Mouse (Mus musculus): Measurements from ENCODE around the gene Atad2b.
"Not testable (repeated sequence)": the region's sequence is repeated elsewhere in the genome, so short reads cannot be mapped to it uniquely, and the experiment has no call there.

Atad2b gene

GRCm38 (mm10) chr12:4911716-4912115 lies 5.4 kb upstream of the Atad2b start:
- DNase-seq (ENCODE audit: low spot score in 2 of 2) = no peak

DNA sequence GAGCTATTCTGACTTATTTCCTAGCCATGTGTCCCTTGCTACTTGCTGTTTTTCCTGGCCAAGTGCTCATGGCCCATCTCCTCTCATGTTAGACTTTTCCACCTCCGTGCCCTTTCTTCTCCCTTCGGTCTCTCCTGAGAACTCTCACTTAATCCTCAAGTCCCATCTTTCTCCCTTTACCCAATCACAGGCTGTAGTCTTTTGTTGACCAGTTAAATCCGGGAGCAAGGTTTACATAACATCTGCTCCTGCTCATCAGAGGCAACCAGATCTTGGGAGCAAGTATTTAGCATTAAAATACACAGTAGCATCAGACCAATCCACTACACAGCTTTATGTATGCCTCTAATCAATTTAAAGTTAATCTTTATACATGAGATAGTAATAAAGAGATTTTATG lies 2.7 kb upstream of the Atad2b start:
- no peak for DNase-seq (ENCODE audit: low spot score in 2 of 2)

DNA sequence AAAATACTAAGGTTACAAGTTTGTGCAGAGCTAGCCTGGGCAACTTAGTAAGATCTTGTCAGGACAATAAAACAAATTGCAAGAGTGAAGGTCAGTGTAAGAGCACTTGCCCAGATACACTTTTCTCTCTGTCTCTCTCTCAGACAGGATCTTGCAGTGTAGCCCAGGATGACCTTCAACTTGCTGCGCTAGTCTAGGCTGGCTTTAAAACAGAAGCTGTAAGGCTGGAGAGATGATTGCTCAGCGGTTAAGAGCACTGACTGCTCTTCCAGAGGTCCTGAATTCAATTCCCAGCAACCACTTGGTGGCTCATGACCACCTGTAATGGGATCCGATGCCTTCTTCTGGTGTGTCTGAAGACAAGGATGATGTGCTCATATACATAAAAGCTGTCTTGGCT lies 2.2 kb upstream of the Atad2b start:
- DNase-seq (ENCODE audit: low spot score in 2 of 2) = no peak

- peak; percentile 19 to 30 for DNase-seq (ENCODE audit: low spot score in 2 of 2)
Measured at GRCm38 (mm10) chr12:4917805-4918591, 845 bp downstream of the Atad2b start.

- DNase-seq (ENCODE audit: low spot score in 2 of 2) = no peak
Measured at GRCm38 (mm10) chr12:4928197-4928596, 11.0 kb downstream of the Atad2b start.

GRCm38 (mm10) chr12:4930820-4931548 lies 13.8 kb downstream of the Atad2b start:
- DNase-seq (ENCODE audit: low spot score in 2 of 2) = no peak

DNA sequence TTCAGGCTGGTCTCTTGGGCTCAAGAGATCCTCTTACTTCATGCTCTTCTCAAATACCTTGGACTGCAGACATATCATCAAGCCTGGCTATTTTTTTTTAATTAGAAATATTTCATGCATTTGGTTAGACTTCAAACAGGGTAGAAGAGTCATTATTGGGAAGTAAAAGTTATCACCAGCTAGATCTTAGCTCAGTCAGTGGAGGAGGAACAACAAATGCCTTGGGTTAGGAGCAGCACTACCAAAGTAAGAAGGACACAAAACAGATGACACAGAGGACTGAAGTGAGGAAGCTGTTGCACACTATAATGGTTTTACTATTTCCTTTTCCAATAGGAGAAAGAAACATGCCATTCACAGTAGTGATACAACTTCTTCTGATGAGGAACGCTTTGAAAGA lies 35.1 kb downstream of the Atad2b start:
- no peak for DNase-seq (ENCODE audit: low spot score in 2 of 2)

GRCm38 (mm10) chr12:4953156-4953555 lies 36.0 kb downstream of the Atad2b start:
- no peak for DNase-seq (ENCODE audit: low spot score in 2 of 2)

- peak in 1 of 2 experiments; percentile 70 for DNase-seq (ENCODE audit: low spot score in 2 of 2)
Measured at GRCm38 (mm10) chr12:4972939-4973338, 55.8 kb downstream of the Atad2b start.

DNA sequence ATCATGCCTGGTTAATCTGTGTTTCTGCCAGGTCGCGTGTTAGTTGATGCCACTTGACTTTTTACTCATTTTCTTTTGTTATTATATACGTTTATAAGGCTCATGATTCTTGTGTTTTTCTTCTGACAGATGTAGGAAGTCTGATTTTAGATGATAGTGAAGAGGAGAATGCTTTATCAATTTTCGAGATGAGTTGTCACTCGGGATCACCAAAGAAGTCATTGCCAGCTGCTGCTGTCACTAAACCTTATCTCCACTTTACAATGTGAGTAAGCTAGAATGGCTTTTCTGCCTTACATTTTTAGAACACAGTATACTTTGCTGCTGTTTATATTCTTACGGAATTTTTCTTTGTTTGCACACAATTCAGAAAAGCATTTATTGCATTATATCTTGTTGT lies 61.2 kb downstream of the Atad2b start:
- no peak for DNase-seq (ENCODE audit: low spot score in 2 of 2)

GRCm38 (mm10) chr12:4996981-4997380 lies 79.8 kb downstream of the Atad2b start:
- DNase-seq (ENCODE audit: low spot score in 2 of 2) = no peak

- no peak for DNase-seq (ENCODE audit: low spot score in 2 of 2)
Measured at GRCm38 (mm10) chr12:5005338-5005737, 88.2 kb downstream of the Atad2b start.

GRCm38 (mm10) chr12:5005776-5006175 lies 88.6 kb downstream of the Atad2b start:
- DNase-seq (ENCODE audit: low spot score in 2 of 2) = not testable (repeated sequence)

DNA sequence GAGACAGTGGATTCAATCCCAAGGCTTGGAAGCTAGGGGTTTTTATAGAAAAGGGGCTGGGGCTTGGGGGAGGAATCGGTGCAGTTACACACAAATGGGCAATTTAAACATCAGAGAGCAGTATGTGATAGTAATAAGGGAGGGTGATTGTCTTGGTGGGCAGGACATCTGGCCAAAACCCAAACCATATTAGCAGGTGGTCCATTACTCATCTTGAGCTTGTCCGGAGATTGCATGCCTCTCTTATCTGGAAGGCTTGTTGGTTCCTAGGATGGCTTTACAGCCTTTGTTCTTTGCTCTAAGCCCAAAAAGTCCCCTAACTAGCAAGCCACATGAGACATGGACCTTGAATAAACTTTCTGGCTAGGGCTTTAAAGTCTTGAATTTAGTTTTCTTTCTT lies 91.5 kb downstream of the Atad2b start:
- not testable (repeated sequence) for DNase-seq (ENCODE audit: low spot score in 2 of 2)

GRCm38 (mm10) chr12:5025226-5025861 lies 108.2 kb downstream of the Atad2b start:
- peak in 1 of 2 experiments; percentile 12 for DNase-seq (ENCODE audit: low spot score in 2 of 2)

DNA sequence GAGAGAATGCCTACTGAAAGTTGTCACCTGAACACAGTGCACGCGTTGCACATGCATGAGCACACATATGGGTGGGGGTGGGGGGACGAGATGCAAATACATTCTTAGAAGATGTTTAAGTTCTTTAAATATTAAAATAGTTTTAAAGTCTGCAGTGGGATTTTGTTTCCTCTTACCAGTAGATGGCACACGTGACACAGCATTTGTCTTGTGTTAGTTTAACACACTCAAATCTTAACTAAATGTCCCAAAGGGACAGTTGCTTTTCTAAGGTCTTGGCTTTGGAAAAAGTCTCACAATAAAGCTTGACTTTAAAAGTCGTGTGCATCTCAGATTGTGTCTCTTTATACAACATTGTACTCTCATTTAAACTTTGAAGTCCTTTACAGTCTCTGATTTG lies 111.9 kb downstream of the Atad2b start:
- DNase-seq (ENCODE audit: low spot score in 2 of 2) = no peak

DNA sequence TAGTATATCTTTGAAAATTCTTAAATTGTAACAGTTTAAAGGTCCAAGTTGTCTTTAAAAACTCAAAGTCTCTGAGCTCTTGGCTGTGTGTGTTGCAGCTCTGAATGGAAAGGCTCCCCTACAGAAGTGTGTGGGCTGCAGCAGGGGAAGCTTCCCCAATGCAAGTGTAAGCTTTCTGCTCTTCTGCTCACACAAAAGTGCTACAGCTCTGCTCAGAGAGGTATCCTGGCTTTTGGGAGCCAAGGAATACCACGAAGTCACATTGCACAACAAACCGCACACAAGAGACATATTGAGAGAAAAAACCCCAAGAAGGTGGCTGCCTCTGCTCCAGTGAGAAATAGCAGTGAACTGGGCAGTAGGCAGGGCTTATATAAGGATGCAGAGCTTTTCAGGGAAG lies 120.9 kb downstream of the Atad2b start:
- DNase-seq (ENCODE audit: low spot score in 2 of 2) = no peak

- DNase-seq (ENCODE audit: low spot score in 2 of 2) = no peak
Measured at GRCm38 (mm10) chr12:5044141-5044540, 127.0 kb downstream of the Atad2b start.

- no peak for DNase-seq (ENCODE audit: low spot score in 2 of 2)
Measured at GRCm38 (mm10) chr12:5048104-5048503, 131.0 kb downstream of the Atad2b start.

DNA sequence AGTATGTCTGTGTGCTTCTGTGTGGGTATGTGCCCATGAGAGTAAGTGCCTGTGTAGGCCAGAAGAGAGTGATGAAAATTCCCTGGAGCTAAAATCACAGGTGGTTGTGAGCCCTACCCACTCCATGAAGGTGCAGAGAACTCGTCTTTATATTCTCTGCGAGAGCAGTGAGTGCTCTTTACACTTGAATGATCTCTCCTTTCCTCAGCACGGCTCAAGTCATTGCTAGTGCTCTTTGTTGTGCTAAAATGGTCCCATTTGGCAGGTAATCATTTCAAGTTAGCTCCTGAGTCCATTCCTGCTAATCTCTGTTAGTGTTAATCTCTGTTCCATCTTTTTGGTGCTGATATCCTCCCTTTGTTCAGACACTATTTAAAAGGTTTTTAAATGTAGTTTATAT lies 150.4 kb downstream of the Atad2b start:
- DNase-seq (ENCODE audit: low spot score in 2 of 2) = no peak

DNA sequence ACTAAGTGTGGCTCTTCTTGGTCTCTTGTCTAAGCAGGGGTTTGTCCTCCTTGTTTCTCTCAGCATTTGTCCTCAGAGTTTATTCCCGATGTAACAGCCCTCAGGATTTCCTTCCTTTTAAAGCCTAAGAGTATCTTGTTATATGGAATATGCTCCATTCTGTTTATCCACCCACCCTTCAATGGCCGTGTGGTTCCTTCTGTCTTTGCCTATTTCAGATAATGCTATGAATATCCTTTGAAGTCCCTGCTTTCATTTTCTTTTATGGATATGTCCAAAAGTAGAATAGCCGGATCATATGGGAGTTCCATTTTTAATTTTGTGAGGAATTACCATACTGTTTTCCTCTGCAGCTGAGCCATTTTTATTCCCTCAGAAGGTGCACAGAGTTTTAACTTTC lies 153.0 kb downstream of the Atad2b start:
- no peak for DNase-seq (ENCODE audit: low spot score in 2 of 2)

DNA sequence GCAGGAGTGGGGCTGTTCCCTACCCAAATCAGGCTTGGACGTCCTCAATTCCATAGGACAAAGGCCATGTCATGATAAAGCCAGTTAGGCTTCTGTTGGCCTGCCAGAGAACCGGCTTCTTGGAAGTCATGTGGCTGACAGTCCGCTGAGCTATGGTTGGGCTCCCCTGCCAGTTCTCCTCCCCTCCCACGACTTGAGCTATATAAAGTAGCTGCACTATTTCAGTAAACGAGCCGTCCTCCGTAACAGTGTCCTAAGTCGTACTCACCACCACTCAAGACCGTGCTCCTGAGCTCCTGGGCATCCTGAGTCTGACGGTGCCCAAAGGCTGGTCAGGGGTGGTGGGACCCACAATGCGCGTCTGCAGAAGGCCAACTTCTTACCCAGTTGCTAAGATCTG lies 156.0 kb downstream of the Atad2b start:
- no peak for DNase-seq (ENCODE audit: low spot score in 2 of 2)

DNA sequence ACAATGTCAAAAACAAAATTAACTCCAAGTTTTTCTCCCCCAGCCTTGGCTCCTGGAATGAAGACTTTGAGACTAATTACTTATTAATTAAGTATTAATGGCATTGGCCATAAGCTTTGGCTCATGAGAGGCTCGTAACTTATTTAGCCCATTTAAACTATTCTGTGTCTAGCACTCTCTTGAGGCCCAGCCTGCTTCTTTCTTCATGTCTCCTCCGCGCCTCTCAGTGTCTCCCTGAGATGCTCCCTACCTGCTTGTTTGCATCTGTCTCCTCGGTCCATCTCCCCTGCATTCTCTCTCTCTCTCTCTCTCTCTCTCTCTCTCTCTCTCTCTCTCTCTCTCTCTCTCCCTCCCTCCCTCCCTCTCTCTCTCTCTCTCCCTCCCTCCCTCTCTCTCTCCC lies 164.3 kb downstream of the Atad2b start:
- no peak for DNase-seq (ENCODE audit: low spot score in 2 of 2)
